Mouse (Mus musculus): ENCODE data around the gene Gm21750. TPM values are rescaled to one million over a fixed set of nuclear protein-coding genes. Genes with fewer than 3 reads are reported as not detected.

The Gm21750 gene
- polyA plus RNA-seq, 1 experiment from 2014 or later: not detected

- H3K4me1 ChIP-seq: no peaks in the 10 kb centered on the region
- DNase-seq (ENCODE audit: extremely low spot score, low spot score): no peak
- H3K27ac ChIP-seq: no peak overlapping the region
- H3K27me3 ChIP-seq (ENCODE audit: poor library complexity, severe bottlenecking): no peaks in the 10 kb centered on the region
- no peaks in the 10 kb centered on the region for H3K36me3 ChIP-seq (replicated peaks)
- WGBS: 88% methylated on average over 9 of the region's 9 CpGs
- peaks cover 6% of the 10 kb centered on the region; the same call in 1 of the 2 replicates for H3K9me3 ChIP-seq
- no peak overlapping the region for H3K4me3 ChIP-seq
Observed at GRCm38 (mm10) chr14:73709412-73710110, 48.5 kb downstream of the Gm21750 start.

Other genes with a start within 250 kb of the Gm21750 start
- gene Med4, start 151.2 kb upstream of the Gm21750 start, polyA plus RNA-seq (2016; fragmentation: Nextera tagmentation; extraction: Ambion mirVana): 121 and 124 TPM in 2 replicates
- 109 and 120 TPM in 2 replicates for gene Sucla2, start 135.9 kb upstream of the Gm21750 start, polyA plus RNA-seq (2016; fragmentation: Nextera tagmentation; extraction: Ambion mirVana)
- gene Nudt15, start 113.0 kb upstream of the Gm21750 start, polyA plus RNA-seq (2016; fragmentation: Nextera tagmentation; extraction: Ambion mirVana): 10.3 and 11.3 TPM in 2 replicates

Data from forebrain, embryonic 10.5 days (tissue).